Mouse (Mus musculus): Measurements from ENCODE around the gene Tmem138.

- TF ChIP-seq ZNF384 (IDR thresholded peaks at IDR 0.05; ENCODE audit: low read depth, low read length) (no peak), USF2 (IDR thresholded peaks at IDR 0.05; ENCODE audit: borderline replicate concordance in 1 of 2, insufficient read depth in 1 of 2, low read depth in 1 of 2, low read length in 2 of 2) (no peak), NELFE (IDR thresholded peaks at IDR 0.05; ENCODE audit: low read depth, low read length) (peak; percentile 57; the same call in 1 of the 2 replicates), ELF1 (IDR thresholded peaks at IDR 0.05; ENCODE audit: low read depth, low read length) (peak; percentile 91), UBTF (IDR thresholded peaks at IDR 0.05; ENCODE audit: borderline replicate concordance, insufficient read depth, low read depth, low read length) (no peak), USF1 (IDR thresholded peaks at IDR 0.05; ENCODE audit: low read depth, low read length) (no peak), NRF1 (IDR thresholded peaks at IDR 0.05; ENCODE audit: insufficient read depth, low read depth, low read length, poor library complexity, severe bottlenecking) (no peak)
These were observed at the start of gene Tmem138, which contains the start of gene Cyb561a3 for GRCm38 (mm10) chr19:10576690-10577561.
